Mouse (Mus musculus): ENCODE data around the gene Icosl.

DNA sequence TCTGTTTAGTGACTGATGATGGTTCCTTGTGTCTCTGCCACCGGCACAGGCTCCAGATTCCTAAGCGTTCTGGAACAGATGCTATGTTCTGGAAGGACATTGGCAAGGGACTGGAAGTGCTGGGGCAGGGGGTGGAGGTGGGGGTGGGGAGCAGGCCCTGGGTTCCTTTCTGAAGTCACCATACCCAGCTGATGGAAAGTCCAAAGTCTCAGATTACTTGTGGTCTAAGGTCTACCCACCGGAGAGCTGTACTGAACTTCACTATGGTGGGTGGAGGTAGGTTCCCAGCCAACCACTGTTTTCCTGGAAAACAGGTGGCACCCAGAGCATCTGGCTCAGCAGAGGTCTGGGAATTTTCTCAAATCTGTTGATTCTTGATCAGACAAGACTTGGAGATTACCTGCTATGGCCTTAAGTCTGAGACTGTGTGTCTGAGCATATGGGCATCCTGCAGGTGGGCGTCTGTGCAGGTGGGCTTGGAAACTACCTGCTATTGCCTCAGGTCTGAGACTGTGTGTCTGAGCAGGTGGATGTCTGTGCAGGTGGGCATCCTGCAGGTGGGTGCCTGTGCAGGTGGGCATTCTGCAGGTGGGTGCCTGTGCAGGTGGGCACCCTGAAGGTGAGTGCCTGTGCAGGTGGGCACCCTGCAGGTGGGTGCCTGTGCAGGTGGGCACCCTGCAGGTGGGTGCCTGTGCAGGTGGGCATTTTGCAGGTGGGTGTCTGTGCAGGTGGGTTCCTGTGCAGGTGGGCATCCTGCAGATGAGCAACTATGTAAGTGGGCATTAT, 21.8 kb downstream of the Icosl start:
- TF ChIP-seq POLR2A (IDR thresholded peaks at IDR 0.05; ENCODE audit: insufficient read length, low read depth) (no peak), MYOG (IDR thresholded peaks at IDR 0.05; ENCODE audit: control insufficient read depth in 1 of 3, insufficient read depth in 1 of 3, insufficient read length in 2 of 3, low read depth in 2 of 3) (no peak), E2F4 (IDR thresholded peaks at IDR 0.05; ENCODE audit: insufficient read depth) (no peak), CEBPB (IDR thresholded peaks at IDR 0.05; ENCODE audit: insufficient read depth, poor library complexity, severe bottlenecking) (no peak), MYOD1 (IDR thresholded peaks at IDR 0.05; ENCODE audit: control insufficient read depth in 1 of 3, insufficient read length in 2 of 3, low read depth in 2 of 3) (no peak), POLR2AphosphoS2 (IDR thresholded peaks at IDR 0.05; ENCODE audit: insufficient read length, low read depth) (no peak), MAX (IDR thresholded peaks at IDR 0.05; ENCODE audit: low read depth) (no peak), TCF12 (IDR thresholded peaks at IDR 0.05; ENCODE audit: insufficient read depth, poor library complexity, severe bottlenecking) (no peak), USF1 (IDR thresholded peaks at IDR 0.05; ENCODE audit: low read depth) (no peak), TCF3 (IDR thresholded peaks at IDR 0.05; ENCODE audit: insufficient read length, low read depth) (no peak)
